Mouse (Mus musculus): ENCODE measurements around the gene Edil3.

Gene Edil3

DNA sequence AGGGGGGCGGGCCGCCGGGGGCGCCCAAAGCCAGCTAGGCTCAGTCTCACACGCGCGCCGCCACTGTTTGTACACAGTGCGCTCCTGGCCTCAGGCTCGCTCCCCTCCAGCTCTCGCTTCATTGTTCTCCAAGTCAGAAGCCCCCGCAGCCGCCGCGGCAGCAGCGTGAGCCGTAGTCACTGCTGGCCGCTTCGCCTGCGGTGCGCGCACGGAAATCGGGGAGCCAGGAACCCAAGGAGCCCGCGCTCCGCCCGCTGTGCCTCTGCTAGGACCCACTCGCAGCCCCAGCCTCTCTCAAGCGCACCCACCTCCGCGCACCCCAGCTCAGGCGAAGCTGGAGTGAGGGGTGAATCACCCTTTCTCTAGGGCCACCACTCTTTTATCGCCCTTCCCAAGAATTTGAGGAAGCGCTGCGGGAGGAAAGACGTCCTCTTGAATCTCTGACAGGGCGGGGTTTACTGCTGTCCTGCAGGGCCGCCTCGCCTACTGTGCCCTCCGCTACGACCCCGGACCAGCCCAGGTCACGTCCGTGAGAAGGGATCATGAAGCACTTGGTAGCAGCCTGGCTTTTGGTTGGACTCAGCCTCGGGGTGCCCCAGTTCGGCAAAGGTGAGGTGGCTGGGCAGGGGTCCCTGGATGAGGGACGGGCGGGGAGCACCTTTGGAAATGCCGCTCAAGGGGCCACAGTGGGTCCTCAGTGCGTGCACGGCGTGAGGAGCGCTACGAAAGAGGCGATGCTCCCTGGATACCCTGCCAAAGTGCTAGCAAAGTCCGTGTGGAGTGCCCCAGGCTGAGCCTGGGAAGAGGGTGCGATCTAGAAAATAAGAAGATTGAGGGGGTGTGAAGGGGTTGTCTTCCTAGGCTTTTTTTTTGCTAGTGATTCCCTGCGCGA lies at the start of gene Edil3:
TSS of gene Edil3 (plus strand) at position 33 of the 892 bp plus-strand sequence.
- peak; percentile 45 for DNase-seq

GRCm38 (mm10) chr13:88799186-88799585 lies 22.1 kb upstream of the Edil3 start:
- DNase-seq: no peak

GRCm38 (mm10) chr13:88801006-88801405 lies 20.3 kb upstream of the Edil3 start:
- no peak for DNase-seq

DNA sequence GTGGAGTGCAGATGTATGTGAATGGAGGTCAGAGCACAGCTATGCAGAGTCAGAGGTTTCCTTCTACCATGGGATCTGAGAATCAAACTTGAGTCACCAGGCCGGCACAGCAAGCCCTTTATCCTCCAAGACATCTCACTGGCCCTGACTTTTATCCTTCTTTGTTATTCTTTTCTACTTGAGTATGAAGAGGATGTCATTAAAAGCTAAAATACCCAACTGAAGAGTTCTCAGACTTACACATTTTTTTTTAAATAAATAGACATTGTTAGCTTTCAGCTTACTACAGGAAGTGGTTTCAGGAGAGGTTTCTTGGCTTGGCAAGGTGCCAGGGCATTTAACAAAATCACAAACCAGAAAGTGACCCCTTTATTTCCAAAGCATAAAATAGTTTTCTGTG lies 15.4 kb upstream of the Edil3 start:
- DNase-seq: no peak

DNA sequence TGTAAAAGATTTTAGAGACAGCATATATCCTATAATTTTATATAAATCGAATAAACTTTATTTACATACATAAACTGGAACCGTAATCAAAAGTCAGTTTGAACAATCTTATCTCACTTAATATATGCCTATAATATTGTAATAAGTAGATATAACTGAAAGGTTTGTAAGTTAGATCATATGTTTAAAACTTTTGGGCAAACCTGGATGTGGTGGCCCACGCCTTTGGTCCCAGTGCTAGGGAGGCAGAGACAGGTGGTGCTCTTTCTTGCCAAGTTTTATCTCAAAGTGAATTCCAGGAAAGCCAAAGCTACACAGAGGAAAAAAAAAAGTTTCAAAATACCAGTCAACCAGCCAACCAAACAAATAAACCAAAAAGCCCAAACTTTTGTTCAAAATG lies 15.0 kb upstream of the Edil3 start:
- DNase-seq: no peak

- no peak for DNase-seq
Measured at GRCm38 (mm10) chr13:88810097-88810496, 11.2 kb upstream of the Edil3 start.

- DNase-seq: no peak
Measured at GRCm38 (mm10) chr13:88820686-88821308, 475 bp upstream of the Edil3 start.

DNA sequence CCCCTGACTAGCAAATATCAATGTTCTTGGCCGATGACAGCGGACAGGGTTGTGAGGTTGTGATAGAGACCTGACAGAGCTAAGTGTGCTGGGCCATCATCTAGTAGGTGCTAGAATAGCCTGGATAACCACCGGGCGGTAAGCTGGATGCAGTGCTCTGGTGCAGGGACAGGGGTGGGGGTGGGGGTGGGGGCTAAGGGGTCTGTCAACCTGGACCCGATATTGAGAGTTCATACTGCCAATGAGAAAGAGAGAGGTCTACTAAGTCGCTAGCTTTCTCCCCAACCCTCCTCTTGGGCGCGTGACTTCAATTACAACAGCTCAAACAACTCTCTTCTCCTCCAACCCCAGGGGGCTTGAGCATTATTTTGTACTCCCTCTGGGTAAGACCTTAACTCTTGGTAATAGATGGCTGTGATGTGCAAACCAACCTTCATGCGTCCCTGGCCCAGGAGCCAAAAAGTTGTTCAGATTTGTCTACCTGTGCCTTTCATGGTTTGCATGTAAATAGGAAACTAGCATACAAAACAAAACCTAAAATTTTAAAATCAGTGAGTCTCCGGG lies 1.1 kb downstream of the Edil3 start:
- DNase-seq: peak; percentile 15

GRCm38 (mm10) chr13:88822976-88823521 lies 1.8 kb downstream of the Edil3 start:
- peak; percentile 18 for DNase-seq

GRCm38 (mm10) chr13:88823522-88824419 lies 2.5 kb downstream of the Edil3 start:
- peak; percentile 79 for DNase-seq

DNA sequence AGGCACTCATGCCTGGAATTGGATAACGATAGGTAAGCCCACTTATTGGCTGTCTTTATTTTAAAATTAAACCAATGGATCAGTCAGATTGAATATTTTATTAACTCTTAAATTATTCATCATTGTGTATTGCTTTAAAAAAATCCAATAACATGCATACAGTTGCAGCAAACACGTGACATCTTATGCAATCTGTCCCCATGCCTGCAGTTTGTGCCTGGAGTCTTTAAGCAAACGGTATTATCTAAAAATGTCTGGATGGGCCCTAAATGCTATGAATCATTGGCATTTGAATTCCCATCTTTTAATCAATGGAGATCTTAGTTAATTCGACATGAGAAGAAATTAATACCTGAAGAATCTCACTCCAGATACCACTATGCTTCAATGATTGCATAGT lies 3.2 kb downstream of the Edil3 start:
- DNase-seq: peak; percentile 15

DNA sequence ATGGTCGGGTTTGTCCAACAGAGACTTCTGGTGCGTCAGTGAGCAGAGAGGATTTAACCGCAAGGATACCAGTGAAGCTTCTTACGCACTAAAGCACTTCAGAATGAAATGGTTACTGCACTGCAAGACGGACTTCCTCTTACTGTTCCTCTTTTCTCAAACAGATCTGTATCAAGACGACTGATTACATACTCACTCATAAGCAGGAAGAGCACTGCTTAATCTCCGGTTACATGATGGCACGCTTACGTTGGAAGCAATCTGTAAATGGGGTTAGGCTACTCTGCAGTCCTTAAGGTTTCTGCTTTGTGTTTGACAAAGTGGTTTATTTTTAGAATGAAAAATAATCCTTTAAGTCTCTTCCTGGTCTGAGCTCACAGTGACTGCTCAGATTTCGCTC lies 7.1 kb downstream of the Edil3 start:
- DNase-seq: no peak

DNA sequence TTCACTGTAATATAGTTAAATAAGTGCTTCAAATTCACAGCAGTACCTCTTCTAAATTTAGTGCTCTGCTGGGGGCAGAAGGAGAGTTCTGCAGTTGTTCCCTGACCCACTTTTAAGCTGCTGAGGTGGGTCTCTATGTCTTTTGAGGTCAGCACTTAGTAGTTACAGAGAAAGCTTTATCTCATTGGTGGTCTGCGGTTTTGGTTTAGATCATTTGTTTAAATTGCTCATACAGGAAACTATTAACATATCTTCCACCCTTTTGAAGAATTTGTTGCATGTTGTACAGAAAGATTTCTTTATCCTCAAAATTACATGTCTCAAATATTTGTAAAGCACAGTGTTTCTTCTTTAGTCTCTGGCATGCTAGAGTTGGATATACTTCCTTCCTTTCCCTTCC lies 12.5 kb downstream of the Edil3 start:
- no peak for DNase-seq

DNA sequence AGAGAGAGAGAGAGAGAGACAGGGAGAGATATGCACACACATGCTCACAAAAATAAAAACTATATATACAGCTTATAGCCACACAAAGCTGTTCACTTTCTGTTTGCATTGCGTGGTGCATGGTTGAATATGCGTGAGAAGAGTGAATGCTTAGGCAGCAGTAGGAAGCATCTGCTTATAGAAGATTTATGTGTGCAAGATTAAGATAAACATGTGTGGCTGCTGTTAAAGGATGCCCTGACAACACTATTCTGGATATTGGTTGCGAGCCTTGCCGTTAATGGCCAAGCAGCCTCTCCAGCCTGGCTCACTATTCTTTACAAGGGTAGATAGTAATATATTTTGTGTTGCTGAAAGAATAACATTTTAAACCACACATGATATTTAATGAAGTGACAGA lies 28.5 kb downstream of the Edil3 start:
- DNase-seq: no peak

- no peak for DNase-seq
Measured at GRCm38 (mm10) chr13:88879960-88880359, 58.7 kb downstream of the Edil3 start.

DNA sequence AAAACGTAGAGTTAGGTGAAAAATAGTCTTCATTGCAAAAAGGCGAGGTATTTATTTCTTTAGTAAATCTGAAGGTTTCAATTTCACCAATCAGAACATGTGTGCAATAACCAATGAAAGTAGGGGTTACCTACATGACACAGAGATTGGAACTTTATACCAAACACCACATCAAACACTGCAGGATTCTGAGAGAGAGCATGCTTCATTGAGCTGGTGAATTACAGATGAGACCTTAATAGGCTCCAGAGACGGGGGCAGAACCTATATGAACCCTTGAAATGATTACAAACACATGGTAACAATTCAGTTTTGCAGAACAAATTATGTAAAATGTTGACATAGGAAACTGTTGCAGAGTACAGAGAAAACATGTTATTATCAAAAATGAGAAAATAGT lies 69.5 kb downstream of the Edil3 start:
- DNase-seq: no peak

DNA sequence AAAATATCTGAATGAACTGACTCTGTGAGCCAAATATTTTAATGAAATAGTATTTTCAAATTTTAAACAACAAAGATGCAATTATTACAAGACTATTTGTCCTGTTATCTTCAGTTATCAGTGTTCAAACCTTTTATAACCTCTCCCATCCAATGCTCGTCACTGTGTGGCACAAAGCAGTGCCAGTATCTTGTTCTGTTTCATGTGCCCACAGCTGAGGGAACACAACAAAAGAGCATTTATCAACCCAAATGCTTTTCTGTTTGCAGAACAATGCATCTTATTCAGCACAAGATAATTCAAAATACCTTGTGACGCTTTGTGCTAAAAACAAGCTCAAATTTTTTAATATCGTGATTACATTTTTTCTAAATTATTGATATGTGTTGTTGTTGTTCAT lies 78.8 kb downstream of the Edil3 start:
- DNase-seq: peak; percentile 59

- DNase-seq: no peak
Measured at GRCm38 (mm10) chr13:88907405-88907804, 86.1 kb downstream of the Edil3 start.

DNA sequence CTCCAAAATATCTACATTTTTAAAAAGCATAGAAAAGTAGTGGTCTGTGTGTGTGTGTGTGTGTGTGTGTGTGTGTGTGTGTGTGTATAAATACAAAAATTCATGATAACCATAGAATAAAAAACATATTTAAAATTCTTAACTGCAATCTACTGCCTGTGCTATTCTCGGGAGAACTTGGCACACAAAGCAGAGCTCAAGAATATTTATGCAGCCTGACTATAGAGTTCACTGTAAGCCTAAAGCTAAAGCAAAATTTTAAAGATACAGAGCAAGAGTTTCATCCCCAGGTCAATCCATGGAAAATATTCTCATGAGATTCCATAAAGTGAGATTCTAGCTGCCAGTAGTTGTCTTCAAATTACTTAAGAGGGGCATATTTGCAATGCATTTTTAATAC lies 86.9 kb downstream of the Edil3 start:
- DNase-seq: no peak

DNA sequence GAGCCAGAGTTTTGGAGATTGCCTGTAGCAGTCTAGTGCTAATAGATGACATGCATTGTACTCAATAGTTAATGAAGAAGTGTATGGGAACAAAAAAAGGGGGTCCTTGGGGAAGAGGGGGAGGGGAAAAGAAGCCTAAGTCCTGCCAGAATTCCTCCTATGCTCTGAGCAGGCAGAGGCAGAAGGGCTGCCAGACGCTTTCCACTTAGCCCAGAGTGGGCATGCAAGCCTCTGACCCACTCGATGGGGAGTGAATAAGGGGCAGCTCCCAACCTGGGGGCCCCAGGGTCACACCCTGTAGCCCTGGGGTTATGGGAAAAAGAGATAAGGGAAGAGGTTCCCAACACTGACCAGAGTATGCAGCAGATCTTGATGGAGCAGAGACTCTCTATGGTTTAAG lies 95.2 kb downstream of the Edil3 start:
- no peak for DNase-seq

DNA sequence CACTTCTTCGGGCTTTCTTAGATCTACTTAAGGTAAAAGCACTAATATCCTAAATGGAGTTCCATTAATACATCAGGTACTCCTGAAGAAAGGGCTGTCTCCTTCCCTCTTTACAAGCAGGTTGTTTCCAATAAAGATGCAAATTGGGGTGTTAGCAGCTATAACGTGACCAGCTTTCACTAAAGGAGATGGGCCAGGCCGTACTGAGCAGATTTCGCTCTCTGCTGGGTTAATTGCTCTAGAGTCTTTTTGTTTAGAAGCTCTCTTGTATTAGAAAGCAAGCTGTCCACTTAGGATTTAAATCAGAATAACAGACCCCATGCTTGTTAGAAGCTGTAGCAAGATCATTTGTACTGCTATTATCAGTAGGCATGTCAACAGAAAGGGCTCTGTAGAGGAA lies 108.4 kb downstream of the Edil3 start:
- DNase-seq: no peak

DNA sequence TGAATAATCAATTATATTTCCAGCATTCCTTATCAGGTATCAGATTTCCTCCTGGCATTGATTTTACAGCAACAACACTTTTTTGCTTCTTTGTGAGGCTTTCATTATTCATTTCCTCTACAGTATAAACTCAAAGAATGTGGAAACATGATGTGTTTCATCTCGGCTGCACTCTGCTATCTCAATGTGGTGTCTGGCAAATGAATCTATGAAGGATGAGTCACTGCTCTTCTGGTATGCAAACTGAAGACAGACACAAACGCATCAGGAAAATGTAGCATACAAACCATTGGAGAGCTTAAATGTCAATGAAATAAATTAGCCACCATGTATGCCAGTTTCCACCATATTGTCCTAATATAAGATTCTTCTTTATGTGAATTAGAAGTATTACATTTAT lies 117.3 kb downstream of the Edil3 start:
- DNase-seq: peak; percentile 28

- no peak for DNase-seq
Measured at GRCm38 (mm10) chr13:88972355-88972754, 151.1 kb downstream of the Edil3 start.
